Mouse (Mus musculus): ENCODE results near the gene Gan.
A peak's percentile ranks its signal among the peaks of the same experiment; 100 is the strongest.

Gan gene

GRCm38 (mm10) chr8:117158135-117158761, at the start of gene Gan:
Gene Gan (plus strand): TSS chr8:117158135.
- no peak for DNase-seq

- peak; percentile 17 for DNase-seq
Measured at GRCm38 (mm10) chr8:117109018-117109711, 48.8 kb upstream of the Gan start.

GRCm38 (mm10) chr8:117109801-117110390, 48.0 kb upstream of the Gan start:
- peak; percentile 93 for DNase-seq

GRCm38 (mm10) chr8:117111641-117112040, 46.3 kb upstream of the Gan start:
- peak; percentile 79 for DNase-seq

GRCm38 (mm10) chr8:117112261-117112660, 45.7 kb upstream of the Gan start:
- peak; percentile 65 for DNase-seq

- DNase-seq: peak; percentile 64
Measured at GRCm38 (mm10) chr8:117115094-117115493, 42.8 kb upstream of the Gan start.

- peak; percentile 86 for DNase-seq
Measured at GRCm38 (mm10) chr8:117115676-117116446, 42.1 kb upstream of the Gan start.

- DNase-seq: no peak
Measured at GRCm38 (mm10) chr8:117116534-117116933, 41.4 kb upstream of the Gan start.

GRCm38 (mm10) chr8:117118409-117118808, 39.5 kb upstream of the Gan start:
- no peak for DNase-seq

- peak; percentile 59 for DNase-seq
Measured at GRCm38 (mm10) chr8:117121277-117121676, 36.7 kb upstream of the Gan start.

- peak; percentile 35 for DNase-seq
Measured at GRCm38 (mm10) chr8:117123850-117124633, 33.9 kb upstream of the Gan start.

GRCm38 (mm10) chr8:117125854-117126253, 32.1 kb upstream of the Gan start:
- DNase-seq: no peak

- DNase-seq: no peak
Measured at GRCm38 (mm10) chr8:117126411-117126810, 31.5 kb upstream of the Gan start.

- DNase-seq: no peak
Measured at GRCm38 (mm10) chr8:117127063-117127462, 30.9 kb upstream of the Gan start.

GRCm38 (mm10) chr8:117133702-117134101, 24.2 kb upstream of the Gan start:
- DNase-seq: no peak

- DNase-seq: no peak
Measured at GRCm38 (mm10) chr8:117136351-117136750, 21.6 kb upstream of the Gan start.

GRCm38 (mm10) chr8:117136763-117137162, 21.2 kb upstream of the Gan start:
- DNase-seq: no peak

- DNase-seq: no peak
Measured at GRCm38 (mm10) chr8:117137357-117137756, 20.6 kb upstream of the Gan start.

- no peak for DNase-seq
Measured at GRCm38 (mm10) chr8:117148520-117148919, 9.4 kb upstream of the Gan start.

GRCm38 (mm10) chr8:117156149-117156548, 1.8 kb upstream of the Gan start:
- peak; percentile 59 for DNase-seq

- no peak for DNase-seq
Measured at GRCm38 (mm10) chr8:117156866-117157768, 818 bp upstream of the Gan start.

GRCm38 (mm10) chr8:117157769-117158091, 205 bp upstream of the Gan start:
- DNase-seq: peak; percentile 97

Data from lung, postnatal 36 days (tissue).